Mouse (Mus musculus) layer of hippocampus, adult 11-12 months (tissue): ENCODE measurements at regions not wholly inside any gene's neighbourhood (a gene's known extent, or its start where the extent isn't known, plus 50 kb on each side); places are given as distances from the start of the nearest gene placed in this dataset.

Source experiments
- DNase-seq: peaks from one replicate; pipeline ENCODE4 v3.0.0; 2022; ENCODE audit warnings: low spot score

DNA sequence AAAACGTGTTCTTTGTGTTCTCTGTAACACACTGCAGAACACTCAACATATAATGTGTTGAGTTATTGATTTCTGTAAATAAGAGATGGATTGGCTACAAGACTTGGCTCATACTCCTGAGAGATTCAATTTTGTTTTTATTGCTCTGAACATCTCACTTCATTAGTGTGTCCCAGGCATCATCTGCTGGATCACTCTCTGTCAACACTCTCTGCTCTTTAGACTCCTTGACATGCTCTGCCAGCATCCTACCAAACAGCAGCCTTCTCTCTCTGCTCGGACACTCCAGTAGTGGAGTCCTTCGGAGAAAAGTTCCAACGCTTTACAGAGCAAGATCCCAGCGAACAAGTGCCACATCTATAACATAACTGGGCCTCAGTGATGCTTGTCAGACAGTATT lies 235.1 kb upstream of the Lcorl start:
- no peak for DNase-seq

DNA sequence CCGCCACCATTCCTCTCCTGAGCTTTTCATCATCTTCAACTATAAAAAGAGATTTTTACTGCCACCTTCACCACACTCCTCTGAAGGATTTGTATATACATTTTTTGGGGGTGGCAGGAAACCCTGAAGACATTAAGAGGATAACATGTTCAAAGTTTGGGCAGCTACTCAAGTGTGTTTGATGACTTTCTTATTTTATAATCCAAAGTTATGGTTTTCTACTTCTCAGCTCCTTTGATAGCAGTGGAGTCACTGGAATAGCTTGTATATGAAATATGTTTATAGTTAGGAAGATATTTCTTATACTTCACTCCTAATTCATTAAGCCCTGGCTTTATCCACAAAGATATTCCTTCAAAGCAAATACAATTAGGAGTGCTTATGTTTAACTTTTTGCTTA lies 229.5 kb upstream of the Lcorl start:
- no peak for DNase-seq

DNA sequence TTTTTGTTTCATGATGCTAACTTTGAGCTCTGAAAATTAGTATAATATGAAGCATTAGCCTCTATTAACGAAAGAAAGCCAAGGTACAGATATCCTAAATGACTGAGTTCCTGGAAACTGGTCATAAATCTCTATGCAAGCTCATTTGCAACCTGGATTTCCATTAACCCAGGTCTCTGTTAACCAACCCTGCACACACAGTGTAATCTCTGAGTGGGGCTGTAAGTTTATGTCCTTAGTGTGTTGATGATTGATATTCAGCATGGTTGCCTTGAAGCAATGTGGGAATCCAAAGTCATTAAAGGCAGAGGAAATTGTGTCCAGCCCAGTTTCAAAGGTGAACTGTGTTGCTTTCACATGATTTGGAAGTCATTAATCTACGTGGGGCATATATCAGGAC lies 225.9 kb upstream of the Lcorl start:
- no peak for DNase-seq

DNA sequence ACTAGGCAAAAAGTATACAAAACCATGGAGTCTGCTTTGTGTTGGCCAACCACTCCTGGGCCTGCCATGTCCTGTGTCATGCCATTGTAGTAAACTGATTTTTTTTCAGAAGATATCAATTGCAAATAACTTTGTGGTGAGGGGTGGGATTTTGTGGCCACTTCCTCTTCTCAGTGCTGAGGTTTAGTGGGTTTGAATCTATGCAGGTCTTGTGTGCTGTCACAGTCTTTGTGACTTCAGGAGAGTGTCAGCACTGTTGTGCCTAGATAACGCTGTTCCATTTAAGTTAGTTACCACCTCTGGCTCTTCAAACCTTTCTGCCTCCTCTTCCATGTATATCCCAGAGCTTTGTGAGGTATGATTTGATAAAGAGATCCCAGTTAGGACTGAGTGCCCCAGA lies 216.3 kb upstream of the Lcorl start:
- DNase-seq: no peak

DNA sequence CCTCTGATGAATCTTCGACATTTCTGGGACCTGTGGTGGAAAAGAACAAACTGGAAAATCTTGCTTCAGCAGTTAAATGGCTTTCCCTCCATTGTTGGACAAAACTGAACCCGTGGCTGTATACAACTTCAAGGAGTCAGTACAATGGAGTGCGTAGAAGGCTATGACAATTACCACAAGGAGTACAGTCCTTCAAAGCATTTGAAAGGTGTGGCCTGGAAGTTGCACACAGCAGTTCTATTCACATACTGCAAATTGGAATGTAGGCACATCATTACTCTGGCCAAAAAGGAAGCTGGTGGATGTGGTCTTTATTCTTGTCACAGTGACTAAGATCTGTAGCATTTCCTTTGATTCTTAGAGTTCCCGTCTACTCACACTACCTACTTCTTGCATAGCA lies 215.7 kb upstream of the Lcorl start:
- DNase-seq: no peak

DNA sequence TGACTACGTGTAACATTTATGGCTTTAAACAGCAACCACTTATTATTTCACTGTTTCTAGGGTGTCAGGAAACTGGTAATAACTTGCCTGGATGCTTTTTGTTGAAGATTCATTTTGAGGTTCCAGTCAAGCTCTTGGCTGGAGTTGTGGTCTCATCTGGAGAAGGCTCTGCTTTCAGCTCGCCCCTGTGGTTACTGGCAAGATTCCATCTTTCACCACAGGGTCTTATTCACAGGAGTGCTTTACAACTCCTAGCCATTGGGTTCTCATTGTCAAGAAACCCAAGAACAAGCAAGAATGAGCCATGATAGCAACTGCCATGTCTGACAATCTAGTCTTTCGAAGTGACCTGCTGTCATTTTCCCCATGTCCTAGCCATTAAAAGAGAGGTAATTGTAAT lies 202.5 kb upstream of the Lcorl start:
- DNase-seq: no peak

DNA sequence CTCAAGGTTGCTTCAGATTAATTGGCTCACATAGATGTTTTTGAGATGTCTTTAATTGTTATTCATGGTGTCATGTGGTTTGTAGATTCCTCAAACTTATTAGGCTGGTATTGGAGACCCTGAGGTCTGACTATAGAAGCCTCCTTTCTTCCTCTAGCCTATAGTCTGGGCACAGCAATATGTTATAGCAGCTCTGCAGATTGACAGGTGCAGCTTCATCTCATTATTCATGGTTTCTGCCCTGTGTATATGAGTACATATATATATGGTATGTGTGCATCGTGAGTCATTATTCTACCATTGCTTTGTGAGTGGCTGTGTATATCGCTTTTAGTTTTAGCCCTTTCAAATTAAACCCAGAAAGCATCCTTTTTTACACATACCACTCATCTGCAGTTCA lies 197.4 kb upstream of the Lcorl start:
- DNase-seq: no peak

DNA sequence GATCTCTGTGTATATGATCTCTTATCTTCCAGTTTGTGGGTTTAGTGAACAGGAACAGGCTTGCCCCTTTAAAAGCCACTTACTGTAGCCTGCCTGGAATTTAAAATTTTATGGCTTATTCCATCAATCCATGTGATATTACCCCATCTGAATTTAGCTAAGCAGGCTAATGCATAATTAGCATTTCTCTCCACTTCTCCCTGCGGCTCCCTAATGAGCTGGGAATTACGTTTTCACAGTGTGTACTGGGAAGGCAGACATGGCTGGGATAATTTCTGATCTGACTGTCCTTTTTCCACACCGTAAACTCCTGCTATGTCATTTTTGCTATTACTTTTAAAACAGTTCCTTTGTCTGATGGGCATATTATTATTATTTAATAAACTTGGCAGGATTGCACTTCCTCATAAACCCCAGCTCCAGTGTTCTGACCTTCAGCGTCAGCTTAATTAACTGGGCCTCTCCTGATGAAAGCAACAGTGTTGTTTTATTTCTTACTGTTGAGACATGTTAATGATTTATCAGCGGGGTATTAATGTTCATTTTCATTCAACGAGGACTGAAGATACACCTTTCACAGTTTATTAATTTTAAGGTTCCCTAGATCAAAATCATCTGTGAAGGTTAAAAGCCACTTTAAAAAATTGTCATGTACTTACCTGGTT lies 185.4 kb upstream of the Lcorl start:
- DNase-seq: no peak

DNA sequence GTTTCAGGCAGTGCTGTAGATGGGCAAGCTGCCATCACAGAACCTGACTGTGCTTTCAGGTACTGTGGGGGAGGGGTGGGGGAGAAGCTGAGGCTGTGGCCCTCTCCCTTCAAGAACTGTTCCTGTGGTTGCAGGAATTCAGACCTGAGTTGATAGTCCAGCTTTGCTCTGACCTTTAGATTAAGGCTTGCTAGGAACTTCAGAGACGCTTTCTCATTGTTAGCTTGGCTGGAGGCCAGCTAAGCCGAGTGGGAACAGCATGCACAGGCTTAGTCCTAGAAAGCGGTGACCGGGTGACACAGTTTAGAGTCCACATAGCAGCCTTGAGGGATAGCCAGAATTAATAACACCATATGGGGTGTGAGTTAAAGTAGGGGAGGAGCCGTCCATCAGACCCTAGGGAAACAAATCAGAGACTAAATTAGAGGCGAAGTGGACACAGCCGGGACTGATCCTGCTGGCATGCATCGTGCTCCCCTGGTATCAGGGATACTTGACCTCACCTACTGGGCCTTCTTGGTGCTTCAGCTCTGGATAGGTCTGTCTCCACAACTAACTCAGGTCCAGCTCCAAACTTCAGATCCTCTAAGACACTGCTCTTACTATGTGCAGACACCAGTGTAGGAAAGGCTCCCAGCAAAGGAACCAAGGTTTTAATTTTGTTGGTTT lies 175.7 kb upstream of the Lcorl start:
- no peak for DNase-seq

DNA sequence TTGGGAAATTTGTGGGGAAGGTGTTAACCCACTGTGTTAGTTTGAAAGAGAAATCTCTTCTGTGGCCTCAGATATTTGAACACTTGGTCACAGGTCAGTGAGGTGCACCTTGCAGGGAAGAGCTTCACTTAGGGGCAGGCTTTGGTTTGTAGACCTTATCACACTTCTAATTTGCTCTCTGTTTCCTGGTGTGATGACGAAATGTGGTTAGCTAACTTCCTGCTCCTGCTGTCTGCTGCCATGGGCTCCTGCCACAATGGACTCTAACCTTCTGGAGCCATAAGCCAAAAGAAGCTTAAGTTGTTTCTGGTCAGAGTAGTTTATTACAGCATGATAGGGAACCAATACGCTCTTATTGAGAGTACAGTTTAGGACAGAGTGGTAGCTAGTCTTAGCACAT lies 174.8 kb upstream of the Lcorl start:
- no peak for DNase-seq

DNA sequence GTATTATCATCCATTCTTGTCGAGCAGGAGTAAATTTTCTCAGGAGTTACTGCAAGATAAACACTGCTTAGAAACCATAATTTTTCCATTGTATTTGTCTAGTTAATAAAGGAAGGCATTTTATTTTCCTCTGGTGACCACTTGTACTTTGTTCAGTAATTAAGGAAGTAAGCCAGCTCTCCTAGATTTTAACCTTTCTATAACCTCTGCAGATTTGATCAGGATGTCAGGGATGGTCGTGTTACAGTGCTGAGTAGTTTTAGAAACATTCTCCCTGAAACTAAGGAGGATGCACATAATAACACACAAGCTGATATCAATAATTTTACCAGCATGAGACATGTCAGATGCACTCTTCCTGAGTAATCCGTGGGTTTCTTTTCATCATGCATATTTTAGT lies 166.7 kb upstream of the Lcorl start:
- no peak for DNase-seq

DNA sequence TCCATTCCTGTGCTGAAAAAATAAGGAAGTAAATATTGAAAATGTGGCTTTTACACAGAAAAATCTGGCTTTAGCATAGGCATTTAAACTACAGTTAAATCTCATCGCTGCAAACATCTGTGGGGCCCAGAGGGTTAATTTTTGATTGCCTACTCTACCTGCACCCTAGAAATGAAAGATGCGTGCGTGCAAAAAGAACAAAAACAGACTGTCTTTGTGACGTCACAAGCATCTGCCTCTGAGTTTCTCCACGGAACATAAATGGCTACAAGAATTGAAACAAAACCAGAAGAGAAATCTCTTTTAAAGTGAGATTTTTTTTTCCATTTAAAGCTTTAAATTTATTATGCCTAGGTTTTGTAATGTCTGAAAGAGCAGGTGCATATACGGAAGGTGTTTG lies 166.0 kb upstream of the Lcorl start:
- no peak for DNase-seq

DNA sequence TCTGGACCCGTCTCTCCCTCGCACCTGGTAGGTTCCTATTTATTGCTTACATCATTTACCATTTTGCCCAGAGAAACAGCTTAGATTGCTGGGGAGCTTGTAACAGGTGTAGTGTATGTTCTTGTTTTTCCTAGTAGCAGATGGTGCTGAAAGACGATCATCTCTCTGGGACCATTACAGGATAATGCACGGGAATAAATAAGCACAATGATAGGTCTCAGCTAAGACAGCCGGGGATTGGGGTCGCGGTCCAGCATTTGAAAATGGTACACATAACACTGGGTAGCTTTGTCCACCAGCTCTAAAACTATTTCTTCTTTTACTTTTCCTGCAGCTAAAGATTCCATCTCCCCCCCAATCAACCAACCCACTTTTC lies 164.6 kb upstream of the Lcorl start:
- DNase-seq: no peak

DNA sequence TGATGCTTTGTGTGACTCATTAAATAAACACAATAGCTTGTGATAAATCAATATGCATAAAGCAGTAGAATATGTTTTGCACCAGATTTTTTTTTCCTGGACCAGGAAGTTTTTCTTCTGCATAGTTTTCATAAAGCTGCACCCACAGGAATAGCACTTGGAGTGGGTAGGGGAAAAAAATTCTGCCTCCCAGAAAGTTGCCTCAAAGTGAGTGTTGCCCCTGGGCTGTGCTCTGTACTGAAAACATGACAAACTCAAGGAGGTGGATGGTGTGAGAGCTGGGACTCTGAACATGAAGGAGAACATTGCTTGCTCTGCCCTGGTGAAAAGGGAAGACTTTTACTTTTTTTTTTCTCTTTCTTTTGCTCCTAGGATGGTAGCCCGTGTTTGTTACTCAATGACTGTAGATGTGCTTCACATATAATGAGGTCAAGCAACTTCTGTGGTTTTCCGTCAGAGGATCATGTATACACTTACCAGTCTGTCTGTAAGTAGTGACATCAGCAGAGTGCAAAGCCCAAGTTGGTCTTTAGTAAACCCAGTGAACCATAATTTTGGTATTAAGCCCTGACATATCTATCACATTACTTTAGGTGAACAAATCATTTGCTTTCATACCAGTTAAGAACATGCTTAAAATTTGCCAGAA lies 164.1 kb upstream of the Lcorl start:
- no peak for DNase-seq

DNA sequence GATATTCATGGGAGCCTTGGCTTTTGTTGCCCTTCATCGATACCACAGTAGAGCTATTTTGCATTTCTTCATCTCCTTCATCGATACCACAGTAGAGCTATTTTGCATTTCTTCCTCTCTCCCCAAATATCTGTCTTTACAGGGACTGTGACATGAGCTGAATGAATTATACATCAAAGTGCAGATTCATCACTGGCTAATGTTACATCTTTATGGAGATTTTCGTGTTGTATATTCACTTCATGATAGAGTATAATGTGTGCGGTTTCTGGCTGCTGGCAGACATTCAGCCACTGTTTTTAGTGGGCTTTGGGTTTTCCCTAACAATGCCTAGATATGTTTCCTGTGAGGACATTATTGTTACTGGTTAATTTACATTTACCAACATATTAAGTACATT lies 162.8 kb upstream of the Lcorl start:
- no peak for DNase-seq

DNA sequence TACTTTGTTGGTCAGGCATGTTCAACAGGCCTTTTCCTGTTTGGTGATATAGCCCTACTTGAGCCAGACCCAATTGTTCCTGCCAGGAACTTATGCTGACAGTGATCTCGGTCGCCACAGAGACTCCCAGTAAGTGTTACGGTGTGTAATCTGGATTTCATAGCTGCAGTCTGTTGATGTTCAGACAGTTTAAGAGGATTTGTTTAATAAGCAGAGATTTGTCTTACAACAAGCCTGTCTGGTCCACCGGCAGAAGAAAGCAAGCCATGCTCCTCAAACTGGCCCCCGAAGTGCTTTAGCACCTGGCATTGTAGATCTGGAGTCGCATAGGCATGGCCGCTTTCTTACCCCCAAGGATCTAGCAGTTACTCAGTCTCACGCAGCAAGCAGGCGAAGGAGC lies 150.0 kb upstream of the Lcorl start:
- DNase-seq: no peak

DNA sequence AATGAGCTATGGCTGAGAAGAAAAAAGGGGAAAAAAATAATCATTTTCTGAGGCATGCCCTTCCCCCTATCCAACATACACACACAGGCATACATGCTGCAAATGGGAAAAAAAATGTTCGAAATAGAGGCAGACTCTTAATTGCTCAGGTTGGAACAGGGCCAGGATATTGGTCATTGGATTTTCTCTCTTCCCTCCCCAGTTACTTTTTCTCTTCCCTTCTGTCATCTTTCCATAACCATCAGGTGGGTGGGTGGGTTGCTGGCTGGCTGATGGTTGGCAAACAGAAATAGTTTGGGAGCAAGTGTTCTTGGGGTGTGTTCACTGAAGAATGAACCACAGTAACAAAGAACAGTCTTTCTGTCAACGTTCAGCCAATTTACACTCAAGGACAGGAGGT lies 149.3 kb upstream of the Lcorl start:
- peak; percentile 56 for DNase-seq

DNA sequence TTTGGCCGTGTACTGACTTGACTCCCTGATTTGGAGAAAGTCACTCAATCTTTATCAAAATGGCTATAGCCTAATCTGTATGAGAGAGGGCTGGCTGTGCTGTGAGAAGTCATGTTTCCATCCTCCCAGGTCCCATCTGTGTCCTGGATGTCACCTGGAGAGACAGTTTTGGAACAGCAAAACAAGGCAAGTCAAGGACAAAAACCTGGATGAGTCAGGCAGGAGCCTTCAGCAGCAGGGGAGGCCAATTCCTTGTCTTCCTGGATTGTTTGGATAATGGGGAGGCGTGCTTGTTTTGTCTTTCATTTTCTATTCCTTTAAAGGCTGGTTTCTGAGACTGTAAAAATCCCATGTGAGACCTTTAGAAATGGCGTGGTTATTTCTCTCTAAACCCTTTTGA lies 148.8 kb upstream of the Lcorl start:
- no peak for DNase-seq

DNA sequence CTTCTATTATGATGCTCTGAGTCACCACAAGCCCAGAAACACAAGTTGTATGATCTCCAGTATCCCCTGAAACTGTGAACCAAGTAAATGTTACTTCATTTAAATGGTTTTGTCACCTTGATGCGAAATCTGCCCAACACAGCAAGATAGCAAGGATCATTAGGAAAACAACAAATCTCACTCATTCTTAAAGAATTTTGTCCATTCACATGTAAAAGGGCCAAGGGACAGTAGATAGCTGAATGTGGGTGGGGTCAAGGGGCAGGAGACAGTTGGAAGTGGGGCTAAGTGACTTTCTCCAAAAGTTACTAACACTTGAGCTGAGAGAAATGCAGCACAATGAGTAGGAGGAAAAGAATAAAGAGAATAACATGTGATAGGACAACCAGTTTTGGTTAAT lies 148.2 kb upstream of the Lcorl start:
- DNase-seq: no peak

DNA sequence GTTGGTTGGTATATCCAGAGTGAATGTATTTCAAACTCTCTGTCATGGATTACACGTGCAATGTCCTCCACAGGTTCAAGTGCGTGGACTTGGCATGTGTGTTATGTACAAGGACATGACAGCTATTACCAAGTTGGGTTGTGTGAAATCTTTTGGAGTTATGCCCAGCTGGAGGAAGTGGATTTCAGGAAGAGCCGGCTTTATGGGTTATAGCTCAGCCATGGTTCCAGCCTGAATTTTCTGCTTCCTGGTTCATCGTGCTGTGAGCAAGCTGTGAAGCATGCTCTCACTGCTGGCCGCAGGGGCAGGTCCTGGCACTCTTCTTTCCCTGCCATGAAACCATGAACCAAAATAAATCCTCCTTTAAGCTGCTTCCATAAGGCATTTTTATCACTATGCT lies 144.6 kb upstream of the Lcorl start:
- no peak for DNase-seq

DNA sequence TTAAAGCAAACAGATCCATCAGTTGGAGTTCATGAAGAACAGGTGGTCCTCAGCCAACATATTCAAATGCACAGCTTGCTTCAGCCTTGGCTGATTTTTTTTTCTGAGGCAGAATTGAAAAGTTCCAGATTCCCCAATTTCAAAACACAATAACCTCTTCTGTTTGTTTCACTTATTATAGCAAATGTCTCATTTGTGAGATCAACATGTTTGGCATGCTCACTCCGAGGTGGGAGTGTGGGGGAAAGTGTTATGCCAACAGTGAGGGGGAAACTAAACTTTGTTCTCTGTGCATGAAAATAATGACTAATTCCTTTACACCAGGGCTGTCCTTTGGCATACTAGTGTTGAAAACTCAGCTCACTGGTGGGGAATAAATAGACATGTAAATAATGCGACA lies 100.4 kb upstream of the Lcorl start:
- peak; percentile 26 for DNase-seq

DNA sequence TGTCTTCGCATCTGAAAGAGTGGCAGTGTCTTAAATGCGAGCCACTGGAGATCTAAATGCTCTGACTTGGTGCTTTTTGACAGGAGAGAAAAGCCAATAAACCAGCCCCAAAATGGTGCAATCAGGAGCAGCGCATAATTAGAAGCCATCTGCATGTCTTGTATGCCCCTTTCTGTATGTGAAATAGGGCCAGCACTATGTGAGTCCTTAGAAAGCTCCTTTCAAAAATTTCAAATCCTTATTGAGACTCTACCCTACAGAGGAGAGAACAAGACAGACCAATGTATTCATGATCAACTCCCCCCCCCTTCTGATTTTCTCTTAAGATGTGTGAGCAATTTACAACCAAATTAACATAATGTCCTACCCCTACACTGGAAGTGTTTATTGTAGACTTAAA lies 86.6 kb upstream of the Lcorl start:
- no peak for DNase-seq

DNA sequence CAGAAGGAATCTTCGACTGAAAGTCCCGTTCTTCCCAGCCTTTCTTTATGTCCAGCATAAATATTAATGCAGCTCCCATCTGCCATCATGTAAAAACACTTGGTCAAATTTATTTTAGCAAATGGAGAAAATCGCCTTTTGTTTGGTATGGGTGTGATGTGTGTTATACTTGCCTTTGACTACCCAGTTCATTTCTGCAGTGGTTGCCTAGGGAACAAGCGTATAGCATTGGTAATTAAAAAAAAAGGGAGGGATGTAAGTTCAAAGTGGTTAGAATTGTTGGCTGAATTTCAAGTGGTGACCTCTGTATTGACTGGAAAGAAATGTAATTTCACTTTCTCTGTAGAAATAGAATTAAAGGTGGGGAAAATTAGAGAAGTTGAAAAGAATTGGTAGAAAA lies 75.6 kb upstream of the Lcorl start:
- no peak for DNase-seq

DNA sequence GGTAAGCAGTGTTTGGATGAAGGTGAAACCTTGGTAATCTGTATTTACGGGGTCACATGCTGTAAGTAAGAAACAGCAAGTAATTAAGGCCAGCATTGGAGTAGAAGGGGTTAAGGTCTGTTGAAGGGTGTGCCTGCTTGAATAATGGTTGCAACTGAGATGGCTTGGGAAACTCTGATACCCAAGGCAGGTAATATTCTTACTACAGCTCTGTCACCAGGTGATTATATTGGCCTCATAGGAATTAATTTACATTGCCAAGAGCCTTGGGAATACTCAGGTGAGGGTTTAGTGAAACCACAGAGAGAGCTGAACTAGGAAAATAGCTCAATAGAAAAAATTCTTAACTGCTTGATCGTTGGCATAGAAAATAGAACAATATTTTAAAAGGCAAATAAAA lies 73.8 kb upstream of the Lcorl start:
- no peak for DNase-seq
